Mouse (Mus musculus): ENCODE measurements around the gene Bag5.
"Not testable (repeated sequence)": the region's sequence is repeated elsewhere in the genome, so short reads cannot be mapped to it uniquely, and the experiment has no call there.

Gene Bag5

GRCm38 (mm10) chr12:111675797-111676580, 37.1 kb downstream of the Bag5 start:
- DNase-seq (ENCODE audit: low spot score in 2 of 2) = no peak

GRCm38 (mm10) chr12:111674850-111675486, 38.1 kb downstream of the Bag5 start:
- DNase-seq (ENCODE audit: low spot score in 2 of 2) = no peak

- no peak for DNase-seq (ENCODE audit: low spot score in 2 of 2)
Measured at GRCm38 (mm10) chr12:111672581-111672980, 40.5 kb downstream of the Bag5 start.

GRCm38 (mm10) chr12:111672176-111672575, 40.9 kb downstream of the Bag5 start, which contains the start of gene Ckb:
Ckb (minus strand) TSS chr12:111672338.
- DNase-seq (ENCODE audit: low spot score in 2 of 2) = peak; percentile 82 to 92

- DNase-seq (ENCODE audit: low spot score in 2 of 2) = no peak
Measured at GRCm38 (mm10) chr12:111671431-111671902, 41.6 kb downstream of the Bag5 start.

GRCm38 (mm10) chr12:111670976-111671375, 42.1 kb downstream of the Bag5 start:
- DNase-seq (ENCODE audit: low spot score in 2 of 2) = no peak

GRCm38 (mm10) chr12:111670371-111670971, 42.6 kb downstream of the Bag5 start:
- DNase-seq (ENCODE audit: low spot score in 2 of 2) = no peak

- DNase-seq (ENCODE audit: low spot score in 2 of 2) = no peak
Measured at GRCm38 (mm10) chr12:111669961-111670360, 43.1 kb downstream of the Bag5 start.

- peak; percentile 77 to 83 for DNase-seq (ENCODE audit: low spot score in 2 of 2)
Measured at GRCm38 (mm10) chr12:111669000-111669788, 43.9 kb downstream of the Bag5 start.

- DNase-seq (ENCODE audit: low spot score in 2 of 2) = peak; percentile 92 to 96
Measured at GRCm38 (mm10) chr12:111668457-111668912, 44.6 kb downstream of the Bag5 start.

GRCm38 (mm10) chr12:111667421-111667820, 45.6 kb downstream of the Bag5 start:
- no peak for DNase-seq (ENCODE audit: low spot score in 2 of 2)

- no peak for DNase-seq (ENCODE audit: low spot score in 2 of 2)
Measured at GRCm38 (mm10) chr12:111666380-111666779, 46.7 kb downstream of the Bag5 start.

GRCm38 (mm10) chr12:111665041-111665880, 47.8 kb downstream of the Bag5 start:
- DNase-seq (ENCODE audit: low spot score in 2 of 2) = no peak

GRCm38 (mm10) chr12:111664144-111664634, 48.9 kb downstream of the Bag5 start:
- peak; percentile 76 for DNase-seq (ENCODE audit: low spot score in 2 of 2)

GRCm38 (mm10) chr12:111663228-111664143, 49.6 kb downstream of the Bag5 start:
- no peak for DNase-seq (ENCODE audit: low spot score in 2 of 2)

- not testable (repeated sequence) for DNase-seq (ENCODE audit: low spot score in 2 of 2)
Measured at GRCm38 (mm10) chr12:111661554-111661953, 51.5 kb downstream of the Bag5 start.

GRCm38 (mm10) chr12:111660628-111661027, 52.4 kb downstream of the Bag5 start:
- no peak for DNase-seq (ENCODE audit: low spot score in 2 of 2)
